Mouse (Mus musculus): Measurements from ENCODE around the gene Dll3. TPM values are rescaled to one million over a fixed set of nuclear protein-coding genes. Genes with fewer than 3 reads are reported as not detected.

The Dll3 gene
- polyA plus RNA-seq, 1 experiment, result 2.2 TPM

DNA sequence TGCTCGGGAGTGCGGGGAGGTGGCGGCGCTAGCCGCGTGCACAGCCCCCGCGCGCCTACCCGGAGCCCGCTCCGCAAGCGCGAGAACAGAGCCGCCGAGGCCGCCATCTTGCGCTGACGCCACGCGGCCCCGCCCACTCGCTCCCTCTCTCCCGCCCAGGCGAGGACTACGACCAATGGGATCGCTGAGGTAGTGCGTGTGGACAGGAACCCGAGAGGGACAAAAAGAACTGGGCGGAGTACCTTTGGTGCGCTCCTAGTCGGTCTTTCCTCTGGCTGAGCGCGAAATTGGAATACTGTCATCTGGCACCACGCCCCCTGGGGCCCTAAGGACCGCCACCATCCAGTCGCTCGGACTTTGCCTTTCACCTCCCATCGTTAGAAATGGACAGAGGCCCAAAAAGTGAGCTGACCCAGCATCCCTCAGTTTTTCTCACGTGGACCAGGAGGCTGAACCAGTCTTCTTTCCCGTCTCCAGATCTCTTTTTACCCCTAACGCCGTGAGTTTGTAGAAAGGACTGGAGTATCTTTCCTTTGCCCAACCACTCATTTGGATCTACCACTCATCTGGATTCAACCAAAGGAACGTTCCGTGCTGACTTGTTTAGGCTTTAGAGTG is 10.0 kb upstream of the Dll3 start, which contains the start of gene Timm50:
Timm50 (minus strand) TSS at position 147 of the 618 bp plus-strand sequence.
- no peak within 1 kb of the TSS for H3K27ac ChIP-seq (ENCODE audit: insufficient read depth, low read length)
- peak; percentile 54; the same call in 1 of the 2 replicates for TF ChIP-seq POLR2A (IDR thresholded peaks at IDR 0.05; ENCODE audit: extremely low read depth, insufficient read depth, low read length)
- no peak for TF ChIP-seq CTCF (IDR thresholded peaks at IDR 0.05; ENCODE audit: extremely low read depth, insufficient read depth, low read length)

DNA sequence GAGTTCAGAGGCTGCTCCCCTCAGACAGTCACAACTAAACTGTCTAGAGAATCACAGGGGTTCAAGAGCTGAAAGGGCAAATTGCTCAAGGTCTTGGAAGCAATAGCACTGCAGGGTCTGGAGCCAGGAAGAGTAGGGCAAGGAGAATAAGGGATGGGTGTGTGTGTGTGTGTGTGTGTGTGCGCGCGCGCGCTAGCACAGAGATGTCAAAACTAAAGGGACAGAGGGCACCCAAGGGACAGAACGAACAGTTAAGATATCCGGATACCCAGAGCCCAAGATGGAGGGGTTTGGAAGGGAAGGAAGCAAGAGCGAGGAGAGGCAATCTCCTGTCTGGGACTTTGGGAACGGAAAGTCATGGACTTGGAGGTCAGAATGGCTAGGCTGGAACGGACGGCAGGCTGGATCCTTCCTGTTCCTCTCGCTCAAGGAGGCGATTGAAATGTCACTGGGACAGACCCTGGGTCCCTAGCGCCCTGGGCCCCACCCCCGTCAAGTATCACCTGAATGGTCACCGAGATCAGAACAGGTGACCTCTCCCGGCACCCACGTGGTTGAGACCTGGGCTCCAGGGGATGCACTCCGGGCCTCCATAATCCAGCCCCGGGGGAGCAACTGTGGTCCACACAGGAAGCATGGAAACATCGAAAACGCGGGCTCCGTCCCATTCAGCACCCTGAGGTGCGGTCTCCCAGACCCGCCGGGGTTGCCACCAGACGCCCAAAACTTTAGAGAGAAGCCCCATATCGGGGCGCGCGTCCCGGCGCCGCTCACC is 9.3 kb upstream of the Dll3 start:
- no peak overlapping the region for H3K27ac ChIP-seq (ENCODE audit: insufficient read depth, low read length)
- TF ChIP-seq CTCF (IDR thresholded peaks at IDR 0.05; ENCODE audit: extremely low read depth, insufficient read depth, low read length), result no peak
- no peak for TF ChIP-seq POLR2A (IDR thresholded peaks at IDR 0.05; ENCODE audit: extremely low read depth, insufficient read depth, low read length)

More for the DNA sequence above, 10.0 kb upstream of the Dll3 start, which contains the start of gene Timm50:
- Histone ChIP-seq H3K4me1 (ENCODE audit: control insufficient read depth, insufficient read depth, low read length) (0 out of 2 replicates have a peak, but pooled peaks cover 1% of the 10 kb centered on the region), H3K4me3 (ENCODE audit: insufficient read depth, low read length) (peak within 1 kb of the TSS; percentile 58)

GRCm38 (mm10) chr7:28309737-28310136 is 7.7 kb upstream of the Dll3 start:
- 0 out of 2 replicates have a peak, but pooled peaks cover 1% of the 10 kb centered on the region for H3K4me1 ChIP-seq (ENCODE audit: control insufficient read depth, insufficient read depth, low read length)
- H3K4me3 ChIP-seq (ENCODE audit: insufficient read depth, low read length), result no peak overlapping the region
- H3K27ac ChIP-seq (ENCODE audit: insufficient read depth, low read length), result no peak overlapping the region
- TF ChIP-seq CTCF (IDR thresholded peaks at IDR 0.05; ENCODE audit: extremely low read depth, insufficient read depth, low read length), result no peak
- TF ChIP-seq POLR2A (IDR thresholded peaks at IDR 0.05; ENCODE audit: extremely low read depth, insufficient read depth, low read length), result no peak

More for the DNA sequence above, 9.3 kb upstream of the Dll3 start:
- Histone ChIP-seq H3K4me3 (ENCODE audit: insufficient read depth, low read length) (peak overlapping the region; percentile 58), H3K4me1 (ENCODE audit: control insufficient read depth, insufficient read depth, low read length) (0 out of 2 replicates have a peak, but pooled peaks cover 1% of the 10 kb centered on the region)

DNA sequence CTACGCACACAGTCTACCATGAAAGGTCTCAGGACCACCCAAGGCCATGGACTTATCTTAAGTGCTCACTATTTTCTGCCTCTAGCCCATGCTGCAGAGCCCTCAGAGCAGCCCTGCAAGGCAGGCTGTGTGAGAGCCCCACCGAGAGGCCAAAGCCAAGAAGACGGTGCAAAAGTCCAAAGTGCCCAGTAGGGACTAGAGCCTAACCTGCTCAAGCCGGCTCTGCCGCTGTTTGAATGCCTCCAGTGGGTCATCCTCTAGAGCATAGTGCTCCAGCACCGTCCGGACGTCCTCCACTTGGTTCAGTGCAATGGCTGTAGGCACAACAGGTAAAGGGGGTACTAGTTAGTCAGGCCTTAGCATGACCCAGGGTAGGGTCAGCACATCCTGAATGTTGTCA is 4.2 kb upstream of the Dll3 start:
- no peak for TF ChIP-seq CTCF (IDR thresholded peaks at IDR 0.05; ENCODE audit: extremely low read depth, insufficient read depth, low read length)
- no peak for TF ChIP-seq POLR2A (IDR thresholded peaks at IDR 0.05; ENCODE audit: extremely low read depth, insufficient read depth, low read length)
- no peak overlapping the region for H3K27ac ChIP-seq (ENCODE audit: insufficient read depth, low read length)
- 0 out of 2 replicates have a peak, but pooled peaks cover 1% of the 10 kb centered on the region for H3K4me1 ChIP-seq (ENCODE audit: control insufficient read depth, insufficient read depth, low read length)
- H3K4me3 ChIP-seq (ENCODE audit: insufficient read depth, low read length), result no peak overlapping the region

- TF ChIP-seq CTCF (IDR thresholded peaks at IDR 0.05; ENCODE audit: extremely low read depth, insufficient read depth, low read length) (no peak), POLR2A (IDR thresholded peaks at IDR 0.05; ENCODE audit: extremely low read depth, insufficient read depth, low read length) (no peak)
- no peaks in the 10 kb centered on the region for H3K4me1 ChIP-seq (ENCODE audit: control insufficient read depth, insufficient read depth, low read length)
Measured at GRCm38 (mm10) chr7:28305641-28306040, 3.6 kb upstream of the Dll3 start.

GRCm38 (mm10) chr7:28298837-28299625 is 3.0 kb downstream of the Dll3 start:
- TF ChIP-seq CTCF (IDR thresholded peaks at IDR 0.05; ENCODE audit: extremely low read depth, insufficient read depth, low read length), result peak; percentile 58
- no peak for TF ChIP-seq POLR2A (IDR thresholded peaks at IDR 0.05; ENCODE audit: extremely low read depth, insufficient read depth, low read length)
- no peak overlapping the region for H3K27ac ChIP-seq (ENCODE audit: insufficient read depth, low read length)
- H3K4me1 ChIP-seq (ENCODE audit: control insufficient read depth, insufficient read depth, low read length), result no peaks in the 10 kb centered on the region
- no peak overlapping the region for H3K4me3 ChIP-seq (ENCODE audit: insufficient read depth, low read length)

More at GRCm38 (mm10) chr7:28305641-28306040, 3.6 kb upstream of the Dll3 start:
- H3K4me3 ChIP-seq (ENCODE audit: insufficient read depth, low read length), result no peak overlapping the region
- H3K27ac ChIP-seq (ENCODE audit: insufficient read depth, low read length), result no peak overlapping the region

GRCm38 (mm10) chr7:28294481-28294880 is 7.6 kb downstream of the Dll3 start:
- Histone ChIP-seq H3K27ac (ENCODE audit: insufficient read depth, low read length) (no peak overlapping the region), H3K4me3 (ENCODE audit: insufficient read depth, low read length) (peak overlapping the region; percentile 38), H3K4me1 (ENCODE audit: control insufficient read depth, insufficient read depth, low read length) (no peaks in the 10 kb centered on the region)
- TF ChIP-seq POLR2A (IDR thresholded peaks at IDR 0.05; ENCODE audit: extremely low read depth, insufficient read depth, low read length), result no peak
- TF ChIP-seq CTCF (IDR thresholded peaks at IDR 0.05; ENCODE audit: extremely low read depth, insufficient read depth, low read length), result no peak

GRCm38 (mm10) chr7:28290638-28291590 is 11.1 kb downstream of the Dll3 start, which contains the start of gene Selenov:
Gene Selenov, minus strand, starts transcription at chr7:28291186.
- Histone ChIP-seq H3K4me3 (ENCODE audit: insufficient read depth, low read length) (0 out of 2 replicates have a peak within 1 kb of the TSS, but pooled peaks have one; percentile 5), H3K27ac (ENCODE audit: insufficient read depth, low read length) (no peak within 1 kb of the TSS), H3K4me1 (ENCODE audit: control insufficient read depth, insufficient read depth, low read length) (no peaks in the 10 kb centered on the region)
- TF ChIP-seq CTCF (IDR thresholded peaks at IDR 0.05; ENCODE audit: extremely low read depth, insufficient read depth, low read length) (peak; percentile 15; the same call in 1 of the 2 replicates), POLR2A (IDR thresholded peaks at IDR 0.05; ENCODE audit: extremely low read depth, insufficient read depth, low read length) (no peak)

Data from cortical plate, adult 2 months (tissue).